In the genomic region with DNA sequence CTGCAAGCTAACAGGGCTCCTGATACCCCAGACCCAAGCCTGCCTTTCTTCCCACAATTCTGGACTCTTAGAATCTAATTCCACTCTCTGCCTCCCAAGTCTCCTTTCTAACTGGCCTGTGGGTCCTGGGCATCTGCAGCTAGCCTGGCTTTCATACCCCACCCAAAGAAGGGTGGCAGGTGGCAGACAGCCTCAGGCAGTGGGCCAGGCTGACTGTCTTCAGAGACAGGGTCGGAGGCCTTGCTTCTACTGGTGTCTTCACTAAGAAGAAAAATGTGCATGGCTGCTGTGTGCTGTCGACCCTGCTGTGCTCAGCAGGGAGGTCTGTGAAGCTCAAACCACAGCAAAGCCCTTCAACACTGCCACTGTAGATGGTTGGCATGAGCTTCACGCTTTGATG, we compare ENCODE assay signal across 10 mouse cellular contexts. TPM values are rescaled to one million over a fixed set of nuclear protein-coding genes. Genes with fewer than 3 reads are reported as not detected.
DNase-seq lines count a peak whose midpoint lies in the region; ATAC-seq and TF ChIP-seq lines count a peak whose summit lies in the region.
"Had no signal": no experiment of that assay in that cellular context is flagged by ENCODE, and none has a peak within 500 bp of the region (broad histone marks: within the 10 kb centered on the region; RNA-seq: fewer than 3 reads in every experiment).

No protein-coding gene starts in this region.

- no peak for ATAC-seq in kidney, postnatal 0 days (replicated peaks; ENCODE audit: low FRiP score, low read depth)
- ATAC-seq in intestine, embryonic 15.5 days: no peak

- DNase-seq in cerebellum, adult 11-12 months: peak; percentile 55
- no peak for DNase-seq in cerebellum, adult 8-10 months
- no peak for DNase-seq in kidney, postnatal 0 days (ENCODE audit: low spot score)
- DNase-seq in kidney, adult 11 months: no peak
- DNase-seq in cerebellum, postnatal 25 days: peak; percentile 45 to 53
- no peak for DNase-seq in ovary, postnatal 36 days (ENCODE audit: low spot score)
- DNase-seq in layer of hippocampus, adult 18-20 months (ENCODE audit: low spot score in 2 of 2): no peak
- DNase-seq: kidney, postnatal 14 days had no signal

- H3K36me3 ChIP-seq in kidney, postnatal 0 days (ENCODE audit: insufficient read depth, low read length): no peaks in the 10 kb centered on the region
- H3K36me3 ChIP-seq in intestine, embryonic 15.5 days: no peaks in the 10 kb centered on the region

- no peak overlapping the region for H3K4me3 ChIP-seq in kidney, postnatal 0 days (replicated peaks; ENCODE audit: low read depth, low read length)
- H3K4me3 ChIP-seq in intestine, embryonic 15.5 days (replicated peaks): no peak overlapping the region

- H3K27me3 ChIP-seq in kidney, postnatal 0 days (ENCODE audit: insufficient read depth, low read length): no peaks in the 10 kb centered on the region
- no peaks in the 10 kb centered on the region for H3K27me3 ChIP-seq in intestine, embryonic 15.5 days (replicated peaks)

- peaks cover 39% of the 10 kb centered on the region for H3K4me1 ChIP-seq in kidney, postnatal 0 days (replicated peaks; ENCODE audit: insufficient read depth, low read length)
- peaks cover 49% of the 10 kb centered on the region for H3K4me1 ChIP-seq in intestine, embryonic 15.5 days (replicated peaks)

- TF ChIP-seq CTCF in kidney, postnatal 0 days (IDR thresholded peaks at IDR 0.05; ENCODE audit: low read depth): no peak

- WGBS in kidney, postnatal 0 days: 71% methylated on average over 3 of the region's 3 CpGs
- WGBS in intestine, embryonic 15.5 days: 72% methylated on average over 3 of the region's 3 CpGs

- H3K27ac ChIP-seq in kidney, postnatal 0 days: peak overlapping the region; percentile 51
- H3K27ac ChIP-seq in intestine, embryonic 15.5 days: 0 out of 2 replicates have a peak overlapping the region, but pooled peaks have one; percentile 44
- H3K27ac ChIP-seq: macrophage had no signal

- H3K9me3 ChIP-seq in kidney, postnatal 0 days (replicated peaks; ENCODE audit: low read length): no peaks in the 10 kb centered on the region
- H3K9me3 ChIP-seq in intestine, embryonic 15.5 days: no peaks in the 10 kb centered on the region

- no peak overlapping the region for H3K4me2 ChIP-seq in kidney, postnatal 0 days (ENCODE audit: low read length)
- no peak overlapping the region for H3K4me2 ChIP-seq in intestine, embryonic 15.5 days (replicated peaks)

- no peak overlapping the region for H3K9ac ChIP-seq in kidney, postnatal 0 days (ENCODE audit: low read depth, low read length)
- H3K9ac ChIP-seq in intestine, embryonic 15.5 days: no peak overlapping the region

RNA-seq across cellular contexts. Expression of gene Cyth1, which starts 39.0 kb away (rescaled TPM):
- 16.7 and 17.3 TPM in 2 replicates for polyA plus RNA-seq in kidney, postnatal 0 days (2015; fragmentation: Nextera tagmentation; extraction: Ambion mirVana)
- 11.6 and 12.1 TPM in 2 replicates for polyA plus RNA-seq in intestine, embryonic 15.5 days (2015; fragmentation: Nextera tagmentation; extraction: Ambion mirVana)
- 10 to 100 TPM; 88.0 to 91.7 TPM for total RNA-seq in layer of hippocampus, adult 18-20 months (2021)

Comparison
In these comparisons a context has a peak if more than half of its experiments do, and no peak if none do; other contexts are left out.
1. DNase-seq: peak in cerebellum, adult 11-12 months (single experiment) and cerebellum, postnatal 25 days (2 of 2); none in cerebellum, adult 8-10 months (single experiment), kidney, postnatal 0 days (single experiment), kidney, adult 11 months (single experiment), ovary, postnatal 36 days (single experiment) and layer of hippocampus, adult 18-20 months (0 of 2).